Mouse (Mus musculus) ovary, postnatal 36 days (tissue): Measurements from ENCODE around the gene Ripk3.

Experiments
- DNase-seq: peaks from one replicate; pipeline ENCODE4 v3.0.0; 2022; ENCODE audit warnings: low spot score, mixed read lengths

Ripk3 gene

DNA sequence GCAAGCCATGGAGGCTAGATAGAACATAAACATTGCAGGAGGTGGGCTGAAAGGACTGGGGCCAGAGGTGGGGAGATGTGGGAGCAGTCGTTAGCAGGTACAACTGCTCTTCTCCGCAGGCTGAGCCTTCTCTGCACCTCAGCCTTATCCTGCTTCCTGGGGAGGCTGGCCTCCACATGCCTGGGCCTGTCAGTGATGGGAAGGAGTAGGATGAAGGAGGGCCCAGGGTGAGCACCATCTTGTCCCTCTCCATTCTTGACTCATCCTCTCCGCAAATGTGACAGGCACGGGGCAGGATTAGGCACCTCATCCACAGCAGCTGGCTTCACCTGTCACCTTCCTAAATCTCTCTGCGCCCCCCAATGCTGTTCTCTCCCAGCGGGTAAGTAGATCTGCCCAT is 27.5 kb downstream of the Ripk3 start, which contains the start of gene Ltb4r2:
TSS of gene Ltb4r2 (plus strand) at position 266 of the 400 bp plus-strand sequence.
- no peak for DNase-seq

GRCm38 (mm10) chr14:55760156-55760555 is 28.5 kb downstream of the Ripk3 start:
- DNase-seq: peak; percentile 77

DNA sequence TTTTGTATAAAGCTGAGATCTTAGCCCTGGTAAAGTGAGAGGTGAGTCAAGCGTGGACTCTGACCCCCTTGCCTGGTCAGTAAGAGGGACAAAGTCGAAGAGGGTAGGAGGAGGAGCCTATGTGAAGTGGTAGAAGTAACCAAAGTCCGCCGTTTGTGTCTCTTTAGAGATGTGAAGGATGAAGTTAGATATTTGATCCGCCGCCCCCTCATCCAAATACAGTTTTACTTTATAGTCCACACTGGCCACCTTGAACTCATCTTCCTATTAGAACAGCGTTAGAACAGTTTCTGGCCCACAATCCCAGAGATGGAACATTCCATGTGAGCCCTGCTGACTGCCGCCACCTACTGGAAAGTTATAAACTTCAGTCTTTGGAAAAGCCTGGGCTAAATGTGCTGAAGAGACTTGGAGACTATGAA is 30.3 kb downstream of the Ripk3 start, which contains the start of gene Cideb:
TSS of gene Cideb (minus strand) at position 96 of the 422 bp plus-strand sequence.
- no peak for DNase-seq

DNA sequence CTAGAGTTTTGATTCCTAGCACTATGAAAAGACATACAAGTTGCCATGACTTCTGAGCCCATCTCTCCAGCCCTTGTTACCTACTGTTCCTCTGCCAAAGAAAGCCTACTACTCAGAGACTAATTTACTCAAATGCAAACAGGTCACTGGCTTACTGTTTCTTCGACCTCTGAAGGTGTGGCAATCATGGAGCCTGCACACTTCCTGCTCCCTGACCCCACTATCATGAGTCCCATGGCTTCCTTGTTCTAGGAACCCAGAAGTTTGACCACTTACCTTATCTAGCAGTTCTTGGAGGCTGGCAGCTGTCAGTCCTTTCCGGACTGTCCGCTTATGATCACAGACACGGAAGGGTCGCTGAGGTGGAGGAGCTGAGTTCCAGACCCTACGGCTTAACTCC is 31.1 kb downstream of the Ripk3 start:
- no peak for DNase-seq

GRCm38 (mm10) chr14:55747051-55747847 is 41.4 kb downstream of the Ripk3 start:
- DNase-seq: no peak

DNA sequence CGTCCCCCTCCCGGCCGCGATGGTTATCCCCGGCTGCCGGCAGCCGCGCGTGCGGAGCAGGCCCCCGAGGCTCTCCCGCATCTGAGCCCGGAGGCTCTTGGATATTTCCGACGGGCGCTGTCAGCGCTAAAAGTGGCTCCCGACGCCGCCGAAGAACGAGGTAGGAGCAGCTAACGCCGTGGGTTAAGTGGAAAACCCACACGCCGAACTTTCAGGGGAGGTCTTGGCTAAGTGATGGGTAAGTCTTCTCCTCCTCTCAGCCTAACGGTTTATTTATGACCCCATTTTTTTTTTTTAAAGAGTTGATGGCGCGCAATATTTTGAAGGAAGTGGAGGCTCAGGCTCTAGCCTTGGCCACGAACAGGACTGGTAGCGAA is 42.8 kb downstream of the Ripk3 start:
- no peak for DNase-seq

DNA sequence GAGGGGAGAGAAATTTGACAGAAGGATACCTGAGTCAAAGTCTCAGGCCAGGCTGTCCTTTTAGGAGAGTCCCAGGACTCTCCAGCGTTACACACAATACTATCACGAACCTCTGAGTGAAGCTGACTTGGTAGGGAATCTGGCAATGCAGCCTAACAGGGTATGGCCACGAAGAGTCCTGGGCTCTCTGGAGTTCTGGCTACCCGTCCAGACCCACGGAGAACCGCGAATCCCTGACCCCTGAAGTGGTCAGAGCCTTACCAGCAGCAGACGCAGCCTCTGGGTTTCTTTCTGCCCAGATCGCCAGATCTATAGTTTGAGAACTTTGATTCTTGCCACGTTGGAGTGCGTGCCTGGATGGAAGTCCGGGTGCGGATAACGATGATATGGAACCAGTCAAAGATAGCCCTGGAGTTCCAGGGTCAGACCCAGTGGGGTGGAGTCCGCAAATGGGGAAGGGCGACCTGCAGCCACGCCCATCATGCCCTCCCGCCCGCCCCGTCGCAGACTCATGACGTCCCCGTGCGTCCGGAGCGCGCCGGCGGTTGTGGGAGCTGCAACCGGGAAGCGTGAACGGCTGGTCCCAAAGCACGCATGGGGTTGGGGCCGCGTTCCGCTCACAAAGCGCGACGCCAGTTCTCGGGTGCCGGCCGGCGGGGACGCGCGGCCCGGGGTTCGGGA is 43.3 kb downstream of the Ripk3 start, which contains the start of the genes Dhrs1 and Nop9:
TSS of gene Dhrs1 (minus strand) at position 511 of the 681 bp plus-strand sequence.
TSS of gene Nop9 (plus strand) at position 514 of the 681 bp plus-strand sequence.
- peak; percentile 87 for DNase-seq

- DNase-seq: peak; percentile 82
These were observed 45.0 kb downstream of the Ripk3 start for GRCm38 (mm10) chr14:55743711-55744110.

GRCm38 (mm10) chr14:55737086-55737687 is 51.5 kb downstream of the Ripk3 start:
- no peak for DNase-seq

- no peak for DNase-seq
These were observed 52.9 kb downstream of the Ripk3 start for GRCm38 (mm10) chr14:55735758-55736157.

- no peak for DNase-seq
These were observed 53.3 kb downstream of the Ripk3 start for GRCm38 (mm10) chr14:55735334-55735733.
